Mouse (Mus musculus) spleen, adult 2 months (tissue): ENCODE measurements at regions not wholly inside any gene's neighbourhood (a gene's known extent, or its start where the extent isn't known, plus 50 kb on each side); places are given as distances from the start of the nearest gene placed in this dataset.

Source experiments
- CTCF ChIP-seq: fragments of 200-500 bp; IDR thresholded peaks from 2 replicates; pipeline ENCODE4 v1.5.1; 2011; ENCODE audit warnings: mild to moderate bottlenecking, inconsistent platforms; ENCODE audit not compliant: insufficient read depth, insufficient read length, insufficient replicate concordance; ENCODE audit errors: extremely low read depth
- POLR2A ChIP-seq: fragments of 200-500 bp; IDR thresholded peaks from 2 replicates; pipeline ENCODE4 v1.6.1; 2011; ENCODE audit warnings: low read depth, low read length, inconsistent platforms

- TF ChIP-seq CTCF (no peak), POLR2A (no peak)
Measured at GRCm38 (mm10) chr8:126665581-126666241, 71.9 kb upstream of the Irf2bp2 start.
